Mouse (Mus musculus) adrenal gland, adult 18-20 months (tissue): ENCODE data around the gene Prkag2. TPM values are rescaled to one million over a fixed set of nuclear protein-coding genes. Genes with fewer than 3 reads are reported as not detected.
A peak's percentile ranks its signal among the peaks of the same experiment; 100 is the strongest.

Experiments used
- DNase-seq, 2 experiments: peaks; one replicate each; pipeline ENCODE4 v3.0.0; 2021 to 2022; ENCODE audit warnings: low spot score in 2 of 2
- total RNA-seq, 2 experiments: library from RNA; stranded (reverse); gene quantifications; 1 replicate in 1 of 2; 2 replicates in 1 of 2; pipeline ENCODE4 v1.2.3; 2021

Gene Prkag2
- total RNA-seq, 2 experiments from 2014 or later, result 33.2 to 39.4 TPM

DNA sequence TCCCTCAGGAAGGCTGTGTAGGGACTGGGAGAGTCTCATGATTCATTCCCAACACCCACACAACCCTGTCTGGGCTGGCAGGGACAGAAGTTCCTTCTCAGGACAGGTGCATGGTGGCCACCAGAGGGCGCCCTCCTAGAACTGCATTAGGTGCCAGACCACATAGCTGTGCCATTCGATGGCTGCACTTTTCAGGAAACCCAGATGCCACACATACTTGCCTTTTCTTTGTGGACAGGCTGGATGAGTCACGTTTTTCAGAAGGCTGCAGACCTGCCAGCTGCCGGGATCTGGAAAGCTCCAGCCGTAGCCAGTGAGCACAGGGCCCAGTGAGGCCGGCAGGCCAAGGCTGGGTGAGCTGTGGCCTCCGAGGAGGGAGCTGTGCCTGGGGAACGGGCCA lies 93.6 kb downstream of the Prkag2 start:
- peak; percentile 83 to 85 for DNase-seq

DNA sequence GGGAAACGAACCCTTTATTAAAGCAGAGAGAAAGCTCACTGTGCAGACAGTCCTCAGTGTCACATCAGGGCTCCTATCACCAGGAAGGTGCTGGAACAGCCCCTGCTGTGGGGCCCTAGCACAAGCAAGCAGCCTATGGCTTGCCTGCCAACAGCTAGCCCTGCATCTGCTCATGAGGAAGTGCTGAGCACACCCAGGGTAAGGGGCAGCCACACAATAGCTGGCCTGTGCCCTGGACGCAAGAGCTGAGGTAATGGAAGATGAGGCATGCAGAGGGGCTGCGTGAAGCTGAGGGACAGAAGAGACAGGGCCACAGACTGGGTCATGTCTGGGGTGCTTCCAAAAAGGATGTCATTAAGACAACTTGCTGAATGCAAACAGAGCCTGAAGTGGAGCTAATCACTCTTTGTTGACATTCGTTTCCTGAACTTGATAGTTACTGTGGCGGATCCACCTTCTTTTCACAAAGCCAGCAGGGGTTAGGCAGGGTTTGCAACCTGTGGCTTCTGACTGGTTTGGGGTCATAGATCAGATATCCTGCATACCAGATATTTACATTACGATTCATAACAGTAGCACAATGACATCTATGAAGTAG lies 94.8 kb downstream of the Prkag2 start:
- no peak for DNase-seq

DNA sequence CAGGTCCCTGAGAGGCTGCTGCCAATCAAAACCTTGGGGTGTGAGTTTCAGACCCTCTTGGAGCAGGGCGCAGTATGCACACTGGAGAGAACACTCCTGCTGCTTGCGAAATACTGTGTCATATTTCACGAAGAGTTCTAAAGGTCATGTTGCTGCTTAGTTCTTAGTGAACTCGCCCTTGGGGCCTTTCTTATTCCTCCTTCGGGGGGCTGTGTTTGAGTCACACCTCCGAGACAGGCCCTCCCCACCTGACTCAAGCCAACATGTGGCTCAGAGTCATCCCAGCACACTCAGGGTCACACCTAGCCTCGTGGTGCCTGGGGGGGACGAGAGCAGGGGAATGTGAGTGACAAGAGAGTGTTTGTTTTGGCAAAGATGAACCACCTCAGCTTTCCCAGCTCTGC lies 99.0 kb downstream of the Prkag2 start:
- no peak for DNase-seq

DNA sequence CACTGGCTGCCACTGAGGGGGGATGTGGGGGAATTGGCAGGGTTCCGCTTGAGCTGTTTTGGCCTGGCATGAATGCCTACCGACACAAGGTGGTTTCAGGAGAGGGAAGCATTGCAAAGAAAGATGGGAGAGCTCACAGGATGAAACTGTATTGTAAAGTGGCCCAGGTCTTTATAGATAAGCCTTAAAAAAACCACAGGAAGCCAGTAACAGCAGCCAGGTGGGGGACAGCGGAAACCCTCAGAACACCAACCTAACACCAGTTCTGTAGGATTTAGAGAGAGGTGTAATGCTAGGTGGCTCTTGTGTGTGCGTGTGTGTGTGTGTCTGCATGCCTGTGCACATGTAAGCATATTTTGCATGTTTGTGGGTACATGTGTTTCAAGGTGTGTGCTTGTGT lies 101.1 kb downstream of the Prkag2 start:
- DNase-seq, result no peak

DNA sequence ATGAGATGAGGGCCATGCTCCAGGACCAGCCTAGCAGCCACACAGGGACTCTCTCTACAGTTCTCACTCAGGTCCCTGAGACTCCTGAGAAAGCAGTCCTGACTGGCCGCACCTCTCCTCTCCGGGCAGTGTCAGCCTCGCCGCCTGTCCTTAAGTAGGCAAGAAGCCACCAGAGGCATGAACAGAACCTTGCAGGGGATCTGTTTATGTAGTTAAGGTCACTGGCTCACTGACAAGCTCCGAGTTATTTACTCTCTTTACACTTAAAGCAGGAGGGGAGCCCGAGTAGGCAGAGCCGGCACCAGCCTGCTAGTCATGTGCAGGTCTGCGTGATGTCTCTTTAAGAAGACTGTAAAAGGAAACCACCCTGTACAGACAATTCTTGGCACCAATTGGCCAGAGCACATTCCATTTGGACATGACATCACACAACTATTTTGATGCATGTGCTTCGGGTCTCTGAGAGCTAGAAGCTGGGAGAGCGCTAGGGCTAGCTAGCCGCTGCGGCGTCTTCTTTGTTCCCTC lies 104.8 kb downstream of the Prkag2 start:
- peak in 1 of 2 experiments; percentile 38 for DNase-seq

DNA sequence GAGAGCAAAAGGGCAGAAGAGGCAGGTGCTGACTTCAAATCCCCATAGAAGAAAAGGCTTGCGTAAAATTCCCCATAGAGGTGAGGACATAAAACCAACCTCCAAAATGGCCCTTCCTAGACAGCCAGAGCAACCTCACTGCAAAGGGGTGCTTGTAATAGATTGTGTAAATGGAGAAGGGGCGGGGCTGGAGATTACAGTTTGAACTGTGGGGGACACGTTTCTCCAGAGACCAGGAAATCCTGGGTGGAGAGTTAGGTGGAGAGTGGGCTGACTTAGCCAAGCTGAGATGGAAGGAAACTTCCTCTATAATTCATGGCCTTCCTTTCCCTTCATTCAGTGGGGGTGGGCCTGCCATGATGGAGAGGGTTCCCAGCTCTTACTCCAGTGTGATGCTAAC lies 107.3 kb downstream of the Prkag2 start:
- no peak for DNase-seq

DNA sequence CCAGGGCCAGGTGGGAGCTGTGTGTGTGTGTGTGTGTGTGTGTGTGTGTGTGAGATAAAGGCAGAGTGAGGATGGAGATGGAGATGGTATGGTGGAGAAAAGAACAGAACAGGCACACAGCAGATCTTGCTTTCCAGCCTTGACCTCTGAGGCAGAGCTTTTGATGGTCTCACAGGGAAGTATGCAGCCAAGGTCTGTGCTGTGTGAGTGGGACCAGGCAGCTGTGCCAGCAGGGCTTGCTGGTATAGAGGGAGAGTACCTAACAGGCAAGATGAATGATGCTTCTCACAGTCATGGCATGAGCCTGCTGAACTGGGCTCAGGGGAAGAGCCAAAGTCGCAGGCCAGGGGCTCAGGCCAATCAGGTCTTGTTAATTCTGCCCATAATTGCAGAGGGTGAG lies 108.9 kb downstream of the Prkag2 start:
- no peak for DNase-seq

DNA sequence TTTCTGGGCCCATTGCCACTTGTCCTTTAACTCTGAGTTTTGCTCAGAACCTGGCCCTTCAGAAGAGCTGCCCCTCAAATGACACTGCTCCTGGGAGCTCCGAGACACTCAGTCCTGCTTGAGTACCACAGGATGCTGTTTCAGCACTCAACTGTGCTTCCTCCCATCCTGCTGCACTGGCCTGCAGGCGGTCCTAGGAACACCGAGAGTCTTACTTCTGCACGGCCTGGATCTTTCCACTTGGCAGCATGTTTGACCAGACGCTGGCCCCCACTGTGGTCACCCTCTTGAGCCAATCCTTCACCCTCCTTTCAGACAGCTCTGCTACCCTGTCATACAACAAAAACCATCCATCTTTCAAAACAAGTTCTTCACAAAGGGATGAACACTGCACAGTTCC lies 110.0 kb downstream of the Prkag2 start:
- no peak for DNase-seq

DNA sequence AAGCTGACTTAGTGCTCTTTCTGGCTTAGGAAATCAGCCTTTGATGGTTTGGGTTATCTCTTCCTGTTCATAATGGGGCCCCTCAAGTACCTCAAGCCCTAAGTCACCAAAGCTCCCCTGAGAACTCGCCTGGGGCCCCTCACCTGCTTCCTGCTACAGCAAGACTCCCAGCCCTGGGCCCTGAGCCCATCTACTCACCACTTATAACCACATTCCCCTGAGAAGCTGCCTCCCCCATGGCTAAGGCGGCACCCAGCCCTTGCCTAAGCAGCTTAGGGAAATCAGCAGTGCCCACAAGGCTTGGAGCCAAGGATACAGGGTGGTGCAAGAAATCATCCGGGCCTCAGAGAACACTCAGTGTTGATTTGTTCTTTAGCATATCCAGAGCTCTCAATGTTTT lies 110.8 kb downstream of the Prkag2 start:
- no peak for DNase-seq

DNA sequence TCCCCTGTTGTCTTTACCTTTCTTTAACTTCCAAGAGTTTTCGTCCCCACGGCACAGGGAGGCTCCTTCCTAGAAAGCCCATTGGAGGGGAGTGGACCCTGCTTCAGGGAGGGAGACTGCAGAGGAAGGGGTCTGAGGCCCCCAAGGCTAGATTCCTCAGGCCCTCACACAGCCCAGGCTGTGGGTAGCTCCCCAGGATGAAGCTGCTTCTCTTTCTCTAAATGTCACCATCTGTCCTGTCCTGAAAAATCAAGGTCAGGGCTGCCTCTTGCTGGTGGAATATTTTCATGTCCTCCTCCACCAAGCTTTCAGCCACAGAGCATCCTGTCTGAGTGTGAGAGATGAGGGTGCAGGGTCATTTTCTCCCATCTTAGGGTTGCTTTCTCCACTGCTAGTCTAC lies 113.5 kb downstream of the Prkag2 start:
- no peak for DNase-seq

DNA sequence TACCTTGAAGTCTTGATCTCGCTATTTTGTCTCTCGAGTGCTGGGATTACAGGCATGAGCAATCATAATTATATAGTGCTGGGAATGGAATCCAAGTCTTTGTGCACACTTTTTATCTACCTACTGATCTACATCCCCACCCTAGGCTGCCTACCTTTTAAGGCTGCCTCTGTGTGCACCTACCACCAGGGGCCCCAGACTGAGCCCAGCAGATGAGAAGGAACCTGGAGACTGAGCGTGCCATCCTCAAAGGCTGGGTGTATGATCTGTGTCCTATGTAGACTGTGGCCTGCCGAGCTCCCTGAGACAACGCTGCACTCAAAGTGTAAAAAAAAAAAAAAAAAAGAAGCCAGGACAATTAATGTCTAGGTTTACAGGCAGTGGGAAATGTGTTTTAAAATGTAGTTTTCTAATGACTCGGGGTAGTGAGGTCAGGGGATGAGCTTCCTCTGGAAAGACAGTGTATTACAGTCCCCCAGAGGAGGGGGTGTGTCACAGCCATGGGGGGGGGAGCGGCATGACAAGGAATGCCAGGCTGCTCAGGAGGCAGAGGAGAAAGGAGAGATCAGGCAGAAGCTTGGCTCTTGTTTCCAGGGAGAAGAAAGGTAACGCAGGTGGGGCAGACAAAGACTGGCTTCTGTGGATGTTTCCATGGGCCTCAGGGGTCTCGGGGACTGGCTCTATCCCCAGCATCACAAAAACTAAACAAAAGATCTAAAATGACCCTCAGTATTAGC lies 114.1 kb downstream of the Prkag2 start:
- no peak for DNase-seq

DNA sequence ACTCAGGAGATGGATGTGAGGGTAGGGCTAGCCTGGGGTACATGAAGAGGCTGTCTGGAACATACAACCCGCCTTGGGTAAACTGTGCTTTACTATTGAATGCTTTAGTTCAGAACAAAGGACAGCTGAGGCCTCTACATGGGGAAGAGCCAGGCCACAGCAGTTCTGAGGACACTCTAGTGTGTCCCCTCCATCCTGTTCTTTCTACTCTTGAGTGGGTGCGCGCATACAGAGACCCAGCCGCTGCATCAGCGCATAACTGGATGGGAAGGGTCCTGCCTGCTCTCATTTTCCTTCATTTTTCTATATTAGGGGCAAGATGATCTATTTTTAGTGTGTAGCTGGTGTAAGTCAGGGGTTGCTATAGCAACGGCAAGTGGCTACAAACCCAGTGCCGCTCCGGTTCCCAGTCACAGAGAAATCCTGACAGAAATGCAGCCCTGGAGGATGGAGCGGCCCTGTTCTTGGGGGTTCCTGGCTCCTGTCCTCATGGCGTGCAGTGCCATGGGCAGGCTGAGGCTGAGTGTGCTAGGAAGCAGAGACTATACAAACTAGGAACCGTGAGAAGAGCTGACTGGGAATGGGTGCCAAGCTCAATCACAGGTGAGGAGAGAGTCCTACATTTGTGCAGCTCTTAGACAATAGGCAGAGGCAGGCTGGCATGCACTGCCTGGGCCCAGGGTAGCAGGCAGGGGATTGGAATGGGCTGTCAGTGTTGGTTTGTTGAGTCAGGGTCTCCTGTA lies 114.8 kb downstream of the Prkag2 start:
- no peak for DNase-seq

DNA sequence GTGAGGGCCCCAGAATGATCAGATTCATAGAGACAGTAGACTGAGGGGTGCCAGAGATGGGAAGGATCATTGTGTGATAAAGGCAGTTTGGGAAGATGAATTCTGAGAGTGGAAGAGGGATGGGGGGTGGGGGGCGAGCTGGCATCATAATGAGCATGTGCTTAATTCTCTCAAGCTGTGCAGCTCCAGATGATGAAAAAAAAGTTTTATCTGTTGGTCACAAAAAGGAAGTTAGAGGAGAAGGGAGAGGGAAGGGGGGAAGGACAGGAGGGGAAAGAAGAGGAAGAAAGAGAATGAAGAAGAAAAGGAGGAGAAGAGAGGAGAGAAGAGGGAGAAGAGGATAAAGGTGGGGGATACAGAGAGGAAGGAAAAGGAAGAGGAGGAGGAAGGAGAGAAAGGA lies 116.3 kb downstream of the Prkag2 start:
- DNase-seq, result no peak

DNA sequence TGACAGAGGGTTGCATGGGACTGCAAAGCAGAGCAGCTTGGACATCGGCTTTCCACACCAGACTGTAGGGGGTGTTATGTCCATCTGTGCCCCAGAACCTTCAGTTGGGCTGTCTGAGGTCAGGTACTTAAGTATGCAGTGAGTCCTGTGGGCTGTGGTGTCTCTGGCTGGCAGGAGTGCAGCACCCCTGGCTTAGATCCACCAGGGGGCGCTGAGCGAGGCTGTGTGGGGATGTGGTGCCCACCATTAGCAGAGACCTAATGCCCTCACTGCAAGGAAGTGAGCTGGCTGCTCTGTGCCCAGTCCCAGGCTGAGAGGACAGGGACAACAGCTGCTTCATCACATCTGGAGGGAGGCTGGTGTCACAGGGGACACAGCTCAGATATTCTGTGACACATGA lies 116.9 kb downstream of the Prkag2 start:
- DNase-seq, result peak; percentile 54 to 67

DNA sequence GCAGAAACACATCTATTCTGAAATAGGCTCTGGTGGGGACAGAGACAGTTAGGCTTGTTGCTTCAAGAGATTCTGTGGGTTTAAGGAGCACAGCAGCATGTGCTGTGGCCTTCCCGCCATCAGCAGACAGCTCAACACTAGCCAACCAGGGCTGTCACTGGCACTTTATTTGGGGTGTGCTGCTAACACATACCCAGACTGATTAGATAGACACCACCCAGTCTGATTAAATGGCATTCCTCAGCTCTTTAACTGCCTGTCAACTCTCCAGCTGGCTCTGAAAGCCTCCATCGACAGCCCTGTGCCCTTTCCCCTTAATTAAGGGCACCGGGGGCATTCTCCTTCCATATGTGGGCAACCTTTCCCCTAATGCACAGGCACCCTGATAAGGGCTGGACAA lies 118.2 kb downstream of the Prkag2 start:
- DNase-seq, result no peak

DNA sequence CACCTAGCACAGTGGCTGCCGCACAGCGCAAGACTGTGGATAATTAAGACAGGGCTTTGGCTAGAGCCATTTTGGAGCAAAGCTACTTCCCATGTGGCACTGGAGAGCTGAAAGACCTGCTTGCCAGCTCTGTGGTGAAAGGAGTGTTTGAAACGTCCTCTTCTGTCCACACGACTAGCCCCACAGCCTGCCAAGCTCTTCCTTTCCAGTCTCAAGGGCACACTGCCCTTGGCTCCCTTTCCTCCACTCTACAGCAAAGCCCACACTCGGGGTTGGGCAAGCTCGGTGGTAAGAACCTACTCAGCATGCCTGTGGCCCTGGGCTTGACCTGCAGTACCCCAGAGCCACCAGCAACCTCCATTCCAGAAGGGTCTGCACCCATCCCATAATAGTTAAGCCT lies 118.7 kb downstream of the Prkag2 start:
- DNase-seq, result peak in 1 of 2 experiments; percentile 49

DNA sequence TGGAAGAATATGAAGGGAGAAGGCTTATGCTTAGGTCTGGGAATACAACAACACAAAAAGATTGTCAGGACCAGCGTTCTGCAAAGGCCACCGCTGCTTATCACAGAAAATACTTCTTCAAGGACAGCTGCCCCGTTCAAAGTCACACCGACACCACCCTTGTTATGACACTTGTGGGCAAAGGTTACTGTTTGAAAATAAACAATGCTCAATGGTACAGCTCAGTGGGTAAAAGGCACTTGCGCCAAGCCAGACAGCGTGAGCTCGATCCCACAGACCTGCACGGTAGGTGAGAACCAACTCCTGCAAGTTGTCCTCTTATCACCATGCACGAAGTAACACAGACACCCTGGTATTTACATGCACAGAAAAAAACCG lies 120.5 kb downstream of the Prkag2 start:
- no peak for DNase-seq

DNA sequence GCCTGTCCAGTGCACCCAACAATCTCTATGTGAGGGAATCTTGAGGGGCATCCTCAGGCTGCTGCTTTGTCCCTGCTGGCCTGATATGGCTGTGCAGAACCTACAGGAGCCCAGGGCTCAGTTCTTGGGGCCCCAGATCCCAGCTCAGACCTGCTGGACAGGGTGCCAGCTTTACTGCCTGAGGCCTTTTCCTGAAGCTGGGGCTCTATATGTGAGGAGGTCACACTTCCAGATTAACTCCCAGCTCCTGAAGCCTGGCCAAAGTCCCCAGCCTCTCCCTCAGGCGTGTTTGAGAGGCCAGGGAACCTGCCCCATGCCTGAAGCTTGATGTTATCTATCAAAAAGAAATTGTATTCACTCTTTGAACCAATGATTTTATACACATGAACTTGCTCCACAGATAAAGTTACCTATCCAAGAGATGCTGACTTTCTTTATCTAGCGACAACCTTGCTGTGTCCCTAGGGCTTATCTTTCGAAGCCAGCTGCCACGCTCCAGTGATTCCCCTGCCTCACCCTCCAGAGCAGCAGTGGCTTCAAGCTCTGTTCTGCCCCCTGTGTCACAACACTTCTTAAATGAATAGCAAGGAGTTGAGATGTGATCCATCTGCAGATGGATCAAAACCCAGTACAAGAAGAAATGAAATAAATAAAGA lies 121.0 kb downstream of the Prkag2 start:
- DNase-seq, result no peak

DNA sequence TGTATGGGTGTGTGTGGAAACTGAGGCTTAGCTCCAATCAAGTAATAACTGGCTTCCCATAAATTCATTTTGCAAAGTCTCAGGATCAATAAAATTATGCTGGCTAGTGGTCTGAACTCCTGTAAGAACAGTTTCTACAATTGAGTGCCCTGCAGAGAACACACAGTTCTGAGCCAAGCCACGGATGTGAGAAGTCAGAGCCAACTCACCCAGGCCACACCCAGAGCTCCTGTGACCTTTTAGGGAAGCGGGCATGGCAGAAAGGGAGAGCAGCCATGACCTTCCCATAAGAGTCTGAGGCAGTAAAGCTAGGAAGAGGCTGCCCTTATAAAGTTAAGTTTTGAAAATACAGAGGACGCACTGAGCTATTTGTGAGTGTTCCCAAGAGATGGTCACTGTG lies 123.5 kb downstream of the Prkag2 start:
- no peak for DNase-seq

DNA sequence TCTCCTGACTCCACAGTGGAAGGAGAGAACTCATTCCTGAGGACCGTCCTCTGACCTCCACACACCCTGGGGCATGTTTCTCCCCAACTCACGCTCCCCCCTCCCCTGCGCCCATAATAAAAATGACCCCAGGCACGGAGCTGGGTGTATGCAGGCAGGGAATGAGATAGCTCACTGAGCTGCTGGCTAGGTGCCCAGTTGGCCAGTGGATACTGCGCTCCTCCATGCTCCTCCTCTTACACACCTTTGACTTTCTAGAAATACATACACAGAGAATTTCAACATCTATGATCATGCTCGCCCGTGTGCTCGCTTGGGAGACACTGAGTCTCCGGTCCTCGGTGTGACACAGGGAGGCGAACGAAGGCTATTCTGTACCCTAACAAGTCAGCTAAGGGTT lies 124.2 kb downstream of the Prkag2 start:
- DNase-seq, result no peak

DNA sequence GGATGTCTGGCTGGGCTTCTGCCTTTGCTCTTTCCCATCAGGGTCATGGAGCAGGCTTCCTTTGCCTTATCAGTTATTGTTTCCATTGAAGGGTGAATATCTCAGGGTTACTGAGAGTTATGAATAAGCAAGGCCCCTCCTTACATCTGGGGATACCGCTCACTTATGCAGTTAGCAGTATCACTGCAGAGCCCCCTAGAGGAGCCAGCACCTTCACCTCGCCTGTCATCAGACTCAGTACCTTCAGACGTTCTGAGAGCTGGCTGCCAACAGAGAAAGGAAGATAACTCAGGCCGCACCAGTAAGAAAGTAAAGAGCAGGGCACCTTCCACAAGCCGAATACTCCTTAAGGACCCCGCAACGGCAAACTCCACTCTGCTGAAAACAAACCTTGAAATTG lies 125.3 kb downstream of the Prkag2 start:
- DNase-seq, result no peak
